8 mouse cellular contexts compared by ENCODE assay signal in the genomic region with DNA sequence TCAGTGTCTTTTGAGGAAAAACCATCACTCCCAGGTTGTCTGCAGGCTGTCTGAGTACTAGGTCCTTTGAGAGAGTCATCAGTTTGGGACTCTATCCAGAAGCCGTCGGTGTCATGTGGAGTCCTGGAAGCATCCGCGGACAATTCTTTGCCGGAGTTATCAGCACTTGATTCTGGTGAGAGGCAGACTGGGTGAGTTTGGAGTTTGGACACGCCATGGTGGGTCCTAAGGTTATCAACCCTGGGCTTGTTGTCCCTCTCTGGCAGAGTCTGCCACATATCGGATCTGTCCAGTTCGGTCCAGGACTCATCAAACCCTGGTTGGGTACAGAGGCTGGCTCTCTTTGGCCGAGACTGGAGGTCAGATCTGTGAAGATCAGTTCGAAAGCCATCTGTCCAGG. TPM values are rescaled to one million over a fixed set of nuclear protein-coding genes. Genes with fewer than 3 reads are reported as not detected.
A peak's percentile ranks its signal among the peaks of the same experiment; 100 is the strongest.
DNase-seq lines count a peak whose midpoint lies in the region; ATAC-seq and TF ChIP-seq lines count a peak whose summit lies in the region.

No protein-coding gene starts in this region.

- no peaks in the 10 kb centered on the region for H3K9me3 ChIP-seq in kidney, postnatal 0 days (replicated peaks; ENCODE audit: low read length)
- H3K9me3 ChIP-seq in forebrain, embryonic 11.5 days (ENCODE audit: control insufficient read depth, low read length) = no peaks in the 10 kb centered on the region
- H3K9me3 ChIP-seq in limb, embryonic 15.5 days = no peaks in the 10 kb centered on the region

- H3K27me3 ChIP-seq in kidney, postnatal 0 days (ENCODE audit: insufficient read depth, low read length) = no peaks in the 10 kb centered on the region
- no peaks in the 10 kb centered on the region for H3K27me3 ChIP-seq in forebrain, embryonic 11.5 days (ENCODE audit: control insufficient read depth, insufficient read depth, low read length)
- no peaks in the 10 kb centered on the region for H3K27me3 ChIP-seq in limb, embryonic 15.5 days

- H3K4me2 ChIP-seq in kidney, postnatal 0 days (ENCODE audit: low read length) = peak overlapping the region; percentile 69
- H3K4me2 ChIP-seq in forebrain, embryonic 11.5 days (ENCODE audit: low read depth, low read length, severe bottlenecking) = peak overlapping the region; percentile 86
- H3K4me2 ChIP-seq in limb, embryonic 15.5 days = peak overlapping the region; percentile 62

- peak overlapping the region; percentile 81 for H3K9ac ChIP-seq in kidney, postnatal 0 days (ENCODE audit: low read depth, low read length)
- peak overlapping the region; percentile 87 for H3K9ac ChIP-seq in forebrain, embryonic 11.5 days (ENCODE audit: low read length)
- peak overlapping the region; percentile 81 for H3K9ac ChIP-seq in limb, embryonic 15.5 days

- H3K36me3 ChIP-seq in kidney, postnatal 0 days (ENCODE audit: insufficient read depth, low read length) = no peaks in the 10 kb centered on the region
- H3K36me3 ChIP-seq in forebrain, embryonic 11.5 days (ENCODE audit: control insufficient read depth, insufficient read depth, low read length) = no peaks in the 10 kb centered on the region
- H3K36me3 ChIP-seq in limb, embryonic 15.5 days = no peaks in the 10 kb centered on the region; the same call in 1 of the 2 replicates

- no peak for TF ChIP-seq POLR2A in olfactory bulb, adult 2 months (IDR thresholded peaks at IDR 0.05; ENCODE audit: insufficient read depth, low read depth, low read length)

- peaks cover 26% of the 10 kb centered on the region for H3K4me1 ChIP-seq in kidney, postnatal 0 days (replicated peaks; ENCODE audit: insufficient read depth, low read length)
- H3K4me1 ChIP-seq in forebrain, embryonic 11.5 days (replicated peaks; ENCODE audit: control insufficient read depth, insufficient read depth, low read length) = peaks cover 11% of the 10 kb centered on the region
- H3K4me1 ChIP-seq in limb, embryonic 15.5 days = peaks cover 60% of the 10 kb centered on the region
- H3K4me1 ChIP-seq in olfactory bulb, adult 2 months (ENCODE audit: control insufficient read depth, insufficient read depth, low read length) = peaks cover 42% of the 10 kb centered on the region

- WGBS in kidney, postnatal 0 days = under 1% methylated on average over 10 of the region's 10 CpGs
- 3% methylated on average over 10 of the region's 10 CpGs for WGBS in forebrain, embryonic 11.5 days
- WGBS in limb, embryonic 15.5 days = under 1% methylated on average over 10 of the region's 10 CpGs
- 2% methylated on average over 10 of the region's 10 CpGs for WGBS in olfactory bulb, adult 2 months

- peak overlapping the region; percentile 88; the same call in 1 of the 2 replicates for H3K27ac ChIP-seq in kidney, postnatal 0 days
- no peak overlapping the region for H3K27ac ChIP-seq in forebrain, embryonic 11.5 days (ENCODE audit: low read depth, low read length)
- H3K27ac ChIP-seq in limb, embryonic 15.5 days = peak overlapping the region; percentile 94; the same call in 1 of the 2 replicates
- peak overlapping the region; percentile 55; the same call in 1 of the 2 replicates for H3K27ac ChIP-seq in olfactory bulb, adult 2 months (ENCODE audit: insufficient read depth, low read depth, low read length)

- no peak for TF ChIP-seq CTCF in kidney, postnatal 0 days (IDR thresholded peaks at IDR 0.05; ENCODE audit: low read depth)
- no peak for TF ChIP-seq CTCF in olfactory bulb, adult 2 months (IDR thresholded peaks at IDR 0.05; ENCODE audit: insufficient read depth, low read depth, low read length)

- peak; percentile 25 for ATAC-seq in kidney, postnatal 0 days (replicated peaks; ENCODE audit: low FRiP score, low read depth)
- ATAC-seq in forebrain, embryonic 11.5 days (replicated peaks; ENCODE audit: low FRiP score) = 0 out of 2 replicates have a peak, but pooled peaks have one; percentile 0
- ATAC-seq in limb, embryonic 15.5 days (ENCODE audit: insufficient number of reproducible peaks, low FRiP score, low TSS enrichment, low read depth) = no peak

- peak overlapping the region; percentile 64 for H3K4me3 ChIP-seq in kidney, postnatal 0 days (replicated peaks; ENCODE audit: low read depth, low read length)
- peak overlapping the region; percentile 84 for H3K4me3 ChIP-seq in forebrain, embryonic 11.5 days (ENCODE audit: low read depth, low read length)
- peak overlapping the region; percentile 96 for H3K4me3 ChIP-seq in limb, embryonic 15.5 days
- peak overlapping the region; percentile 91 for H3K4me3 ChIP-seq in olfactory bulb, adult 2 months (ENCODE audit: insufficient read depth, low read depth, low read length)

- no peak for DNase-seq in kidney, postnatal 0 days (ENCODE audit: low spot score)
- DNase-seq in kidney, adult 11 months = no peak
- peak; percentile 69 for DNase-seq in brain, adult 2 months (ENCODE audit: low read depth, low spot score)
- no peak for DNase-seq in forebrain, embryonic 11.5 days (ENCODE audit: low spot score)
- DNase-seq in gastrocnemius, postnatal 25 days = no peak
- DNase-seq in layer of hippocampus, adult 8-10 months (ENCODE audit: low spot score in 2 of 2) = no peak

RNA-seq across cellular contexts. Expression of gene Itpkc, which starts 0.8 kb away (rescaled TPM):
- 3.4 and 3.6 TPM in 2 replicates for polyA plus RNA-seq in kidney, postnatal 0 days (2015; fragmentation: Nextera tagmentation; extraction: Ambion mirVana)
- 6.6 and 8.1 TPM in 2 replicates for polyA plus RNA-seq in forebrain, embryonic 11.5 days (2014; fragmentation: Nextera tagmentation; extraction: Ambion mirVana)
- 11.6 and 12.1 TPM in 2 replicates for polyA plus RNA-seq in limb, embryonic 15.5 days (2015; fragmentation: Nextera tagmentation; extraction: Ambion mirVana)
- not detected in 2 replicates for polyA plus RNA-seq in olfactory bulb, adult 2 months (2012; ENCODE audit: insufficient read depth, insufficient read length, low replicate concordance, missing spikeins)
- 1 to 10 TPM; 2.3 to 3.6 TPM for total RNA-seq in gastrocnemius, postnatal 25 days (2021)
- 10 to 100 TPM; 10.6 to 13.5 (median 12.4) TPM for total RNA-seq in layer of hippocampus, adult 8-10 months (2022)

RNA-seq across cellular contexts. Expression of gene Coq8b, which starts 5.1 kb away (rescaled TPM):
- 20.8 and 22.0 TPM in 2 replicates for polyA plus RNA-seq in kidney, postnatal 0 days (2015; fragmentation: Nextera tagmentation; extraction: Ambion mirVana)
- 15.1 and 18.1 TPM in 2 replicates for polyA plus RNA-seq in forebrain, embryonic 11.5 days (2014; fragmentation: Nextera tagmentation; extraction: Ambion mirVana)
- polyA plus RNA-seq in limb, embryonic 15.5 days (2015; fragmentation: Nextera tagmentation; extraction: Ambion mirVana) = 21.0 and 22.3 TPM in 2 replicates
- not detected in 2 replicates for polyA plus RNA-seq in olfactory bulb, adult 2 months (2012; ENCODE audit: insufficient read depth, insufficient read length, low replicate concordance, missing spikeins)
- 1 to 10 TPM; 3.0 to 4.9 TPM for total RNA-seq in gastrocnemius, postnatal 25 days (2021)
- 10 to 100 TPM; 38.9 to 48.4 (median 42.6) TPM for total RNA-seq in layer of hippocampus, adult 8-10 months (2022)

RNA-seq across cellular contexts. Expression of gene Numbl, which starts 30.6 kb away (rescaled TPM):
- 12.6 and 13.0 TPM in 2 replicates for polyA plus RNA-seq in kidney, postnatal 0 days (2015; fragmentation: Nextera tagmentation; extraction: Ambion mirVana)
- 19.1 and 20.1 TPM in 2 replicates for polyA plus RNA-seq in forebrain, embryonic 11.5 days (2014; fragmentation: Nextera tagmentation; extraction: Ambion mirVana)
- polyA plus RNA-seq in limb, embryonic 15.5 days (2015; fragmentation: Nextera tagmentation; extraction: Ambion mirVana) = 38.9 and 41.7 TPM in 2 replicates
- polyA plus RNA-seq in olfactory bulb, adult 2 months (2012; ENCODE audit: insufficient read depth, insufficient read length, low replicate concordance, missing spikeins) = not detected in 2 replicates
- total RNA-seq in gastrocnemius, postnatal 25 days (2021) = 1 to 10 TPM; 3.6 to 5.4 TPM
- total RNA-seq in layer of hippocampus, adult 8-10 months (2022) = 100 to 1,000 TPM; 110 to 133 (median 125) TPM

RNA-seq across cellular contexts. Expression of gene Snrpa, which starts 31.6 kb away (rescaled TPM):
- 160 and 174 TPM in 2 replicates for polyA plus RNA-seq in kidney, postnatal 0 days (2015; fragmentation: Nextera tagmentation; extraction: Ambion mirVana)
- polyA plus RNA-seq in forebrain, embryonic 11.5 days (2014; fragmentation: Nextera tagmentation; extraction: Ambion mirVana) = 369 and 390 TPM in 2 replicates
- polyA plus RNA-seq in limb, embryonic 15.5 days (2015; fragmentation: Nextera tagmentation; extraction: Ambion mirVana) = 215 and 227 TPM in 2 replicates
- polyA plus RNA-seq in olfactory bulb, adult 2 months (2012; ENCODE audit: insufficient read depth, insufficient read length, low replicate concordance, missing spikeins) = not detected in 2 replicates
- total RNA-seq in gastrocnemius, postnatal 25 days (2021) = 10 to 100 TPM; 31.4 to 31.8 TPM
- 100 to 1,000 TPM in 1 of 4 experiments, 10 to 100 TPM in 3; 82.0 to 108 (median 85.0) TPM for total RNA-seq in layer of hippocampus, adult 8-10 months (2022)

RNA-seq across cellular contexts. Expression of gene BC024978, which starts 32.1 kb away (rescaled TPM):
- polyA plus RNA-seq in kidney, postnatal 0 days (2015; fragmentation: Nextera tagmentation; extraction: Ambion mirVana) = 2.2 and 3.1 TPM in 2 replicates
- 4.5 and 5.3 TPM in 2 replicates for polyA plus RNA-seq in forebrain, embryonic 11.5 days (2014; fragmentation: Nextera tagmentation; extraction: Ambion mirVana)
- polyA plus RNA-seq in limb, embryonic 15.5 days (2015; fragmentation: Nextera tagmentation; extraction: Ambion mirVana) = 3.4 and 3.7 TPM in 2 replicates
- polyA plus RNA-seq in olfactory bulb, adult 2 months (2012; ENCODE audit: insufficient read depth, insufficient read length, low replicate concordance, missing spikeins) = not detected in 2 replicates
- 10 to 100 TPM; 12.1 to 13.0 TPM for total RNA-seq in gastrocnemius, postnatal 25 days (2021)
- 10 to 100 TPM; 20.9 to 27.3 (median 25.7) TPM for total RNA-seq in layer of hippocampus, adult 8-10 months (2022)
